Mouse (Mus musculus) heart, adult 2 months (tissue): ENCODE measurements around the gene Sult6b2.

ENCODE experiments used
- CTCF ChIP-seq: fragments of 200-600 bp; IDR thresholded peaks from 2 replicates; pipeline ENCODE4 v1.8.1; 2022; ENCODE audit warnings: antibody characterized with exemption, mild to moderate bottlenecking, moderate library complexity
- POLR2A ChIP-seq: fragments of 200-500 bp; IDR thresholded peaks from 2 replicates; pipeline ENCODE4 v1.6.1; 2011; ENCODE audit warnings: mild to moderate bottlenecking, low read depth, low read length, control low read depth; ENCODE audit not compliant: insufficient read depth

DNA sequence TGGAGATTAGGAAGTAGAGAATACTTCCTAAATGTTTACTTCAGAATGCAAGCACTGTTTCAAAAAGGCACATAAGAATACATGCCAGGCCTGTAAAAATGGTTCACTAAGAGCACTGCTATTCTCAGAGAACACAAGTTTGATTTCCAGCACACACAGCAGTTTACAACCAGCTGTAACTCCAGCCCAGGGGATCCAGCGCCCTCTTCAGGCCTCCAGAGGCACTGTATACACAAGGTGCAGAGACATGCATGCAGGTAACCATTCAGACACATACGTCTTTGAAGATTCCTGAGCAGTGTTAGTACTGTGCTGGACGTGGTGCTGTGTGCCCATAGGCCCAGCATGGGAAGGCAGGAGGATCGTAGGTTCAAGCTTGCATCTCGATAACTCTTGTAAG lies 30.7 kb downstream of the Sult6b2 start:
- TF ChIP-seq POLR2A (no peak), CTCF (peak; percentile 31)
